Mouse (Mus musculus) ovary, adult 2 months (tissue): ENCODE results near the gene Ctsr. TPM values are rescaled to one million over a fixed set of nuclear protein-coding genes. Genes with fewer than 3 reads are reported as not detected.

Source experiments
- polyA plus RNA-seq: library from polyadenylated mRNA; depleted of rRNA; stranded (reverse); fragments of >200 nt; gene quantifications from 2 replicates; pipeline ENCODE4 v1.2.3, GENCODE M21; 2012; rRNA removed

Ctsr gene
- not detected in 2 replicates for polyA plus RNA-seq

DNA sequence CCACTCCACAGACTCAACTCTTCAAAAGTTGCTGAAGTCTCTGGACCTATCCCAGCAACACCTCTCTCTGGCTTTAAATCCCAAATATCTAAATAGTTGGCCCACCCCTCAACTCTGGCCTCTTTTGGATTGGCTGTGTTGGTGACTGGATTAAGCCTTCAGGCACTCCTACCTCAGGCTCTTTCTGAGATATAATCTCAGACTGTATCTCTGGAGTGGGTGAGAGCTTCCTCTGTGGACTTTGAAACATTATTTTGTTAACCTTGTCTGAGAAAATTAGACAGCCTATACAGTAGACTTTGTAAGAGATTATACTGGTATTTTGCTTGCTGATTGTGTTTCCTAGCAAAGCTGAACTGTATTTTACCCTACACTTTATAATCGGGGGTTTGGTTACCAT, at the start of gene Ctsr:
TSS of gene Ctsr (minus strand) at position 101 of the 400 bp plus-strand sequence.

DNA sequence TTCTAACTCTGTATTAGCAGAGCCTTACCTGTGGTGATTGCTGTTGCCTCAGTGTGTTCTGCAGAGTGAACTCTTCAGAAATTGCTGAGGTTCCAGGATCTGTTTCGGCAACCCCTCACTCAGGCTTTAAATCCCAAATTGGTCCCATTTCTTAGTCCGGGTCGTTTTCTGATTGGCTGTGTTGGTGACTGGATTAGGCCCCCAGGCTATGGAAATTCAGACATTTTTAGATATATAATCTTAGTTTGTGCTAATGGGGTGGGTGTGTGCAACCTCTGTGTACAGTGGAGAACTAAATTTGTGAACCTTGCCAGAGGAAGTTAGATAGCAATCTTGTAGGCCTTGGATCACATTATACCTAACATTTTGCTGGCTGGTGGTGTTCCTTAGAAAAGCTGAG, 39.3 kb upstream of the Ctsr start, which contains the start of gene Cts6:
TSS of gene Cts6 (minus strand) at position 101 of the 400 bp plus-strand sequence.

Other genes starting within 250 kb of the Ctsr start
- gene Gm49393, start 228.7 kb downstream of the Ctsr start, polyA plus RNA-seq, result not detected in 2 replicates
- 0.75 TPM in 1 of 2 replicates, not detected in the other for gene Gm49391, start 227.7 kb downstream of the Ctsr start, polyA plus RNA-seq
- gene Ctla2a, start 227.6 kb downstream of the Ctsr start, polyA plus RNA-seq, result 9.6 and 12.4 TPM in 2 replicates
- gene Tpbpa, start 222.3 kb downstream of the Ctsr start, polyA plus RNA-seq, result not detected in 2 replicates
- not detected in 2 replicates for gene Ctsj, start 158.3 kb downstream of the Ctsr start, polyA plus RNA-seq
- gene Ctsq, start 123.6 kb downstream of the Ctsr start, polyA plus RNA-seq, result not detected in 2 replicates
- not detected in 2 replicates for gene Cts6, start 39.2 kb upstream of the Ctsr start, polyA plus RNA-seq
- gene Cts8, start 91.1 kb upstream of the Ctsr start, polyA plus RNA-seq, result not detected in 2 replicates
- gene Gm49398, start 124.6 kb upstream of the Ctsr start, polyA plus RNA-seq, result not detected in 2 replicates
- gene Cts7, start 193.9 kb upstream of the Ctsr start, polyA plus RNA-seq, result not detected in 2 replicates